Mouse (Mus musculus) ES-E14 (cell line): Measurements from ENCODE around the gene Klhl33. TPM values are rescaled to one million over a fixed set of nuclear protein-coding genes. Genes with fewer than 3 reads are reported as not detected.
"Not testable (repeated sequence)": the region's sequence is repeated elsewhere in the genome, so short reads cannot be mapped to it uniquely, and the experiment has no call there.

Source experiments
- DNase-seq: peaks from one replicate; pipeline ENCODE4 v3.0.0-alpha.2; 2013; ENCODE audit warnings: low read depth, low spot score
- H3K27ac ChIP-seq: 2 replicates; pipeline ENCODE4 v1.5.1; 2012; ENCODE audit warnings: low read depth, mild to moderate bottlenecking, low read length, moderate library complexity, mixed read lengths; ENCODE audit not compliant: poor library complexity, insufficient read depth, severe bottlenecking
- H3K36me3 ChIP-seq: 2 replicates; pipeline ENCODE4 v1.6.1; 2012; ENCODE audit warnings: mild to moderate bottlenecking, low read length, moderate library complexity, mixed read lengths; ENCODE audit not compliant: control insufficient read depth, poor library complexity, insufficient read depth, severe bottlenecking
- H3K4me1 ChIP-seq, 2 experiments: fragments of 150-350 bp in 1 of 2; sonication (generic) in 1 of 2; 2 replicates each; pipeline ENCODE4 v1.6.1; 2012; ENCODE audit warnings: low read length in 2 of 2, mild to moderate bottlenecking in 1 of 2, mixed read lengths in 1 of 2; ENCODE audit not compliant: control insufficient read depth in 2 of 2, insufficient read depth in 2 of 2, poor library complexity in 1 of 2
- H3K4me3 ChIP-seq, 2 experiments: fragments of 150-350 bp in 1 of 2; sonication (generic) in 1 of 2; 2 replicates each; pipeline ENCODE4 v1.5.1; 2012; ENCODE audit warnings: low read length in 2 of 2, low read depth in 1 of 2, mild to moderate bottlenecking in 1 of 2, mixed read lengths in 1 of 2; ENCODE audit not compliant: insufficient read depth in 1 of 2, poor library complexity in 1 of 2, severe bottlenecking in 1 of 2
- H3K9ac ChIP-seq: 2 replicates; pipeline ENCODE4 v1.6.1; 2012; ENCODE audit warnings: low read depth, mild to moderate bottlenecking, low read length, mixed read lengths; ENCODE audit not compliant: poor library complexity, insufficient read depth, severe bottlenecking
- H3K9me3 ChIP-seq: fragments of 150-350 bp; sonication (generic); 2 replicates; pipeline ENCODE4 v1.6.1; 2012; ENCODE audit warnings: low read depth, mild to moderate bottlenecking, low read length; ENCODE audit not compliant: control insufficient read depth, insufficient read depth
- CHD2 ChIP-seq: IDR thresholded peaks from 2 replicates; pipeline ENCODE4 v1.6.1; 2014; ENCODE audit warnings: mild to moderate bottlenecking, low read depth, low read length, inconsistent platforms
- HCFC1 ChIP-seq: IDR thresholded peaks from 2 replicates; pipeline ENCODE4 v1.6.1; 2012; ENCODE audit warnings: low read length, inconsistent platforms, borderline replicate concordance; ENCODE audit not compliant: insufficient read depth
- MAFK ChIP-seq: IDR thresholded peaks from 2 replicates; pipeline ENCODE4 v1.6.1; 2014; ENCODE audit warnings: mild to moderate bottlenecking, low read depth, low read length, inconsistent platforms; ENCODE audit not compliant: insufficient read depth
- ZC3H11A ChIP-seq: IDR thresholded peaks from 2 replicates; pipeline ENCODE4 v1.6.1; 2012; ENCODE audit warnings: low read depth, mild to moderate bottlenecking, inconsistent platforms, low read length, borderline replicate concordance
- ZNF384 ChIP-seq: IDR thresholded peaks from 2 replicates; pipeline ENCODE4 v1.6.1; 2012; ENCODE audit warnings: low read depth, low read length, inconsistent platforms
- in situ Hi-C, 2 experiments: fragments of 600-800 bp; cut with MboI; formaldehyde crosslinking; loops; one replicate each; pipeline ENCODE4 v1.15.1; 2025; ENCODE audit warnings: low sequenced_read_pairs in 2 of 2, inconsistent platforms in 1 of 2; ENCODE audit not compliant: unreplicated experiment in 2 of 2
- total RNA-seq: library from RNA; depleted of rRNA; stranded (reverse); fragments of 300-350 nt; gene quantifications from 2 replicates; pipeline ENCODE4 v1.2.3, GENCODE M21; 2012

The Klhl33 gene
- total RNA-seq, 1 experiment = 0.09 TPM

GRCm38 (mm10) chr14:50925111-50925920 lies 28.0 kb upstream of the Klhl33 start:
- DNase-seq = no peak
- Histone ChIP-seq H3K9me3 (no peaks in the 10 kb centered on the region), H3K27ac (peak overlapping the region; percentile 65), H3K9ac (peak overlapping the region; percentile 83), H3K4me3 (peak overlapping the region; percentile 72 to 80), H3K36me3 (peaks cover 36% of the 10 kb centered on the region), H3K4me1 (peaks cover 4% of the 10 kb centered on the region in 2 experiments; a peak in 3 of 4 replicates)
- in situ Hi-C loops = no loop called here
- TF ChIP-seq HCFC1 (no peak), CHD2 (no peak), MAFK (no peak), ZC3H11A (no peak), ZNF384 (no peak)

- Histone ChIP-seq H3K9me3 (no peaks in the 10 kb centered on the region), H3K27ac (peak within 1 kb of the TSS; percentile 82), H3K9ac (peak within 1 kb of the TSS; percentile 87), H3K4me3 (peak within 1 kb of the TSS; percentile 72 to 80), H3K36me3 (peaks cover 36% of the 10 kb centered on the region), H3K4me1 (peaks cover 0 to 4% of the 10 kb centered on the region in 2 experiments; a peak in 2 of 4 replicates)
- TF ChIP-seq MAFK (no peak), HCFC1 (0 out of 2 replicates have a peak, but pooled peaks have one; percentile 43)
- DNase-seq = peak; percentile 97
- in situ Hi-C loops = no loop called here
These were observed 27.2 kb upstream of the Klhl33 start, which contains the start of the genes Osgep and Apex1 for GRCm38 (mm10) chr14:50924281-50925064. Gene Osgep (minus strand): TSS chr14:50924893. Gene Apex1 (plus strand): TSS chr14:50924968.

GRCm38 (mm10) chr14:50923437-50923836 lies 26.1 kb upstream of the Klhl33 start:
- Histone ChIP-seq H3K9ac (peak overlapping the region; percentile 87; the same call in 1 of the 2 replicates), H3K36me3 (peaks cover 27% of the 10 kb centered on the region), H3K4me3 (peak overlapping the region; percentile 72 to 80)
- H3K4me1 ChIP-seq, in situ Hi-C loops, H3K9me3 ChIP-seq, DNase-seq, H3K27ac ChIP-seq: not testable (repeated sequence)

GRCm38 (mm10) chr14:50911356-50911755 lies 14.0 kb upstream of the Klhl33 start:
- H3K9me3 ChIP-seq = no peaks in the 10 kb centered on the region
- no peak for TF ChIP-seq ZNF384
- TF ChIP-seq ZC3H11A = no peak
- TF ChIP-seq MAFK = no peak
- no peak for TF ChIP-seq HCFC1
- no peak for TF ChIP-seq CHD2
- H3K4me1 ChIP-seq = peaks cover 2 to 8% of the 10 kb centered on the region in 2 experiments; a peak in 2 of 4 replicates
- DNase-seq = no peak
- H3K36me3 ChIP-seq = peaks cover 10% of the 10 kb centered on the region
- in situ Hi-C loops = no loop called here
- no peak overlapping the region for H3K9ac ChIP-seq
- H3K4me3 ChIP-seq = no peak overlapping the region
- no peak overlapping the region for H3K27ac ChIP-seq
